Mouse (Mus musculus) C2C12 (cell line): ENCODE data around the gene Inhbe.

ENCODE experiments used
- CEBPB ChIP-seq: IDR thresholded peaks from one replicate; pipeline ENCODE4 v1.6.1; 2011; ENCODE audit warnings: low read depth, mild to moderate bottlenecking, control low read depth, moderate library complexity
- CTCF ChIP-seq: IDR thresholded peaks from one replicate; pipeline ENCODE4 v1.5.1; 2011; ENCODE audit not compliant: control insufficient read depth, insufficient read depth, insufficient read length
- FOSL1 ChIP-seq: IDR thresholded peaks from one replicate; pipeline ENCODE4 v1.8.0; 2011; ENCODE audit warnings: mild to moderate bottlenecking, low read length; ENCODE audit not compliant: poor library complexity, insufficient read depth, severe bottlenecking
- MAX ChIP-seq: IDR thresholded peaks from one replicate; pipeline ENCODE4 v1.6.1; 2011; ENCODE audit warnings: mild to moderate bottlenecking, control low read depth
- MYOD1 ChIP-seq: IDR thresholded peaks from one replicate; pipeline ENCODE4 v1.6.1; 2011; ENCODE audit warnings: low read depth; ENCODE audit not compliant: control insufficient read depth, insufficient read length
- MYOG ChIP-seq: IDR thresholded peaks from one replicate; pipeline ENCODE4 v1.6.1; 2011; ENCODE audit not compliant: control insufficient read depth, insufficient read length; ENCODE audit errors: extremely low read depth
- USF1 ChIP-seq: IDR thresholded peaks from one replicate; pipeline ENCODE4 v1.6.1; 2011; ENCODE audit warnings: low read depth, mild to moderate bottlenecking, control low read depth, moderate library complexity

- TF ChIP-seq CTCF, result no peak
- no peak for TF ChIP-seq MAX
- no peak for TF ChIP-seq MYOG
- no peak for TF ChIP-seq CEBPB
- TF ChIP-seq MYOD1, result no peak
- no peak for TF ChIP-seq FOSL1
- no peak for TF ChIP-seq USF1
Observed at GRCm38 (mm10) chr10:127379654-127380053, 25.4 kb upstream of the Inhbe start.
